Mouse (Mus musculus) lung, postnatal 0 days (tissue): ENCODE results near the gene Snx1. TPM values are rescaled to one million over a fixed set of nuclear protein-coding genes. Genes with fewer than 3 reads are reported as not detected.

Experiments used
- ATAC-seq: fragments of 200-750 bp; cut with Nextera tagmentation; 2 replicates; pipeline ENCODE4 v1.8.0; 2017; ENCODE audit warnings: moderate library complexity
- DNase-seq: peaks from one replicate; pipeline ENCODE4 v3.0.0-alpha.2; 2016; ENCODE audit warnings: low spot score
- H3K27ac ChIP-seq: fragments of 300-500 bp; sonication (generic); 2 replicates; pipeline ENCODE4 v1.5.1; 2014; ENCODE audit warnings: antibody characterized with exemption, mild to moderate bottlenecking, low read length, mixed read lengths
- H3K27me3 ChIP-seq: fragments of 300-500 bp; sonication (generic); replicated peaks from 2 replicates; pipeline ENCODE4 v1.6.1; 2014; ENCODE audit warnings: low read length, mixed read lengths; ENCODE audit not compliant: insufficient read depth
- H3K36me3 ChIP-seq: fragments of 300-500 bp; sonication (generic); 2 replicates; pipeline ENCODE4 v1.6.1; 2014; ENCODE audit warnings: low read length, mixed read lengths; ENCODE audit not compliant: insufficient read depth
- H3K4me1 ChIP-seq: fragments of 300-500 bp; sonication (generic); 2 replicates; pipeline ENCODE4 v1.6.1; 2014; ENCODE audit warnings: antibody characterized with exemption, low read depth, low read length, mixed read lengths; ENCODE audit not compliant: insufficient read depth
- H3K4me2 ChIP-seq: fragments of 300-500 bp; sonication (generic); replicated peaks from 2 replicates; pipeline ENCODE4 v1.6.1; 2014; ENCODE audit warnings: low read depth, mild to moderate bottlenecking, low read length, moderate library complexity, mixed read lengths
- H3K4me3 ChIP-seq: fragments of 300-500 bp; sonication (generic); 2 replicates; pipeline ENCODE4 v1.5.1; 2014; ENCODE audit warnings: low read depth, low read length
- H3K9ac ChIP-seq: fragments of 300-500 bp; sonication (generic); replicated peaks from 2 replicates; pipeline ENCODE4 v1.6.1; 2014; ENCODE audit warnings: low read depth, mild to moderate bottlenecking
- H3K9me3 ChIP-seq: fragments of 300-500 bp; sonication (generic); 2 replicates; pipeline ENCODE4 v1.6.1; 2016; ENCODE audit warnings: low read length, mixed read lengths
- CTCF ChIP-seq: IDR thresholded peaks from 2 replicates; pipeline ENCODE4 v1.5.1; 2016; ENCODE audit warnings: antibody characterized with exemption, mild to moderate bottlenecking
- EP300 ChIP-seq: IDR thresholded peaks from 2 replicates; pipeline ENCODE4 v1.6.1; 2016; ENCODE audit warnings: antibody characterized with exemption, mild to moderate bottlenecking, control low read depth
- WGBS: fragments of 180-500 bp; shearing (Covaris S2); extraction: QIAGEN DNeasy Blood & Tissue Kit; methylation state at CpG from one replicate; pipeline ENCODE4 v1.1.7; 2014; 5-methylcytosine and 5-hydroxymethylcytosine counted together
- polyA plus RNA-seq: library from polyadenylated mRNA; unstranded; fragments of >200 nt; fragmentation: Nextera tagmentation; extraction: Ambion mirVana; gene quantifications from 2 replicates; pipeline ENCODE4 v1.2.1, GENCODE M21; 2015

The Snx1 gene
- polyA plus RNA-seq, 1 experiment from 2014 or later: 108 TPM

DNA sequence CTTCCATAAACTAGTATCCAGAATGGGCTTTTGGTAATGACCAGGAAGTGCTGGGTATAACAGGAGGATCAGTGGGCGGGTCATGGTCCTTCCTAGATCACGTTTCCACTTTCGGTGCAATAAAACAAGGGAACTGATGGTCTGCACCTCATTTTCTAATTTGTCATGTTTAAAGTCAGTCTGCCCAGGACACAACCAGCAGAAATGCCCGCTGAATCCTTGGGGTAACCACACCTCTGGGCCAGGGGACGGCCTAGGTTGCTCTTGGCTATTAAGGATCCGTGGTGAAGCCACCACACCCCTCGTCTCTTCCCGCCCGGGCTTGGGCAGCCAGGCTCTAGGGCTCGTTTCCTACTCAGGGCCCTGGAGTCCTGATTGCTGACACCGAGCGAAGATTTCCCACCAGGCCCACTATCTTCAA, 2.3 kb downstream of the Snx1 start:
- Histone ChIP-seq H3K27ac (peak overlapping the region; percentile 88), H3K4me2 (peak overlapping the region; percentile 71), H3K4me3 (peak overlapping the region; percentile 82), H3K9ac (peak overlapping the region; percentile 73), H3K36me3 (no peaks in the 10 kb centered on the region), H3K27me3 (no peaks in the 10 kb centered on the region), H3K9me3 (no peaks in the 10 kb centered on the region), H3K4me1 (peaks cover 3% of the 10 kb centered on the region; the same call in 1 of the 2 replicates)
- peak; percentile 70 for DNase-seq
- ATAC-seq: 0 out of 2 replicates have a peak, but pooled peaks have one; percentile 12
- TF ChIP-seq EP300: no peak
- TF ChIP-seq CTCF: no peak
- WGBS: under 1% methylated on average over 12 of the region's 12 CpGs

DNA sequence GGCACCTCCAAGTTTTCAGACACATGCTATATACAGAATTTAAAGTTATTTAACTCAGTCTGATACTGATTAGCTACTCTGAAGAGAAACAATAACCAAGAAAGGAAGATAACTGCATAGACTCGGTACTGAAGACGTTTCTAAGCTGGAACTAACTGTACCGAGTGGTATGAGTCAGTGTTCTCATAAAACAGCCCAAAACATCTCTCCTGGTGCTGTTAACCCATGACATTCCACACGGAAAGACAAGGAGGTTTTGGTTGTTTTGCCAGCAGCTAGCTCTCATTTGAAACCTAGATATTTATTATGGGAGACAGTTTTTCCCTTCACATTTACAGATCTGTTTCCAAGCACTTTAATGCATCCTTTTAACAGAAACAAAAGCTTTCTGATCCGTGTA, 2.7 kb downstream of the Snx1 start:
- Histone ChIP-seq H3K27ac (peak overlapping the region; percentile 88; the same call in 1 of the 2 replicates), H3K27me3 (no peaks in the 10 kb centered on the region), H3K4me2 (peak overlapping the region; percentile 71), H3K4me3 (peak overlapping the region; percentile 82), H3K9me3 (no peaks in the 10 kb centered on the region), H3K4me1 (peaks cover 3% of the 10 kb centered on the region; the same call in 1 of the 2 replicates), H3K9ac (0 out of 2 replicates have a peak overlapping the region, but pooled peaks have one; percentile 73), H3K36me3 (no peaks in the 10 kb centered on the region)
- 1% methylated on average over 5 of the region's 5 CpGs for WGBS
- ATAC-seq (no peak), DNase-seq (no peak)
- TF ChIP-seq EP300 (no peak), CTCF (no peak)

DNA sequence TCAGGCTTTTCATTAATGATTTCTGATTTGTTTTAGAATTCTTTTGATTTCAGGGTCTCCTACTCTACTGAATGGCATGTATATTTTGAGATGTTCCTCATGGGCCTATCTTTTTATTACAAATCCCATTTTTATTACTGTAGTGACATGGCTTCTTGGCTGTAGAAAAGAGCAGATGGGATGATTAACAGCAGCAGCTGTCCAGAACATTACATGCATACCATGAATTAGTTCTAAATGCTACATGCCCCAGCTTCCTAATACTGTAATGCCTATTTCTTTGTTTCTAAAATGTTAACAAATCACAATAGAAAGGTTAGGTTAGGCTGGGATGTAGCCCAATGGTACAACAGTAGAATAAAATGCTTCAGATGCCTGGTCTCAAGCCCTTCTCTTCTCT, 5.0 kb downstream of the Snx1 start:
- no peak overlapping the region for H3K4me2 ChIP-seq
- no peaks in the 10 kb centered on the region for H3K27me3 ChIP-seq
- H3K9me3 ChIP-seq: no peaks in the 10 kb centered on the region
- no peak for ATAC-seq
- H3K36me3 ChIP-seq: no peaks in the 10 kb centered on the region
- H3K4me3 ChIP-seq: no peak overlapping the region
- peaks cover 3% of the 10 kb centered on the region; the same call in 1 of the 2 replicates for H3K4me1 ChIP-seq
- DNase-seq: no peak
- no peak overlapping the region for H3K27ac ChIP-seq
- TF ChIP-seq CTCF (no peak), EP300 (no peak)
- no peak overlapping the region for H3K9ac ChIP-seq

DNA sequence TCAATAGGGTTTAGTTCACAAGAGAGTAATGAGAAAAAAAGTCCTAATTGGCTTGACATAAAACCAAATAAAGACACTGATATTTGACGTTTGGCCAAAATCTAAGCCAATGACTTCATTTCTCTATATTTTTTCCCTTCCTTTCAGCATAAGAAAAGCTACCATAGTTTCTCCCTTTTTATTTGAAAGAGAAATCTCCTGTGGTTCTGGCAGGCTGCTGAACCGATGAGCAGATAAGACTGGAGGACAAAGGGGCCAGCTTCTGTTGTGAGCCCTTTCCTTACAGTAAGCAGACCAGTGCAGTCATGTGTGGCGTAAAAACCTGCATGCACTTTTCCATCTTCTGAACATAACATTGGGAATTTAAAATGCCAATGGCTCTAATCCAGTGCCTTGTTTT, 5.4 kb downstream of the Snx1 start:
- H3K36me3 ChIP-seq: no peaks in the 10 kb centered on the region
- H3K9ac ChIP-seq: no peak overlapping the region
- no peak for ATAC-seq
- WGBS: 87% methylated on average over 3 of the region's 3 CpGs
- peaks cover 3% of the 10 kb centered on the region; the same call in 1 of the 2 replicates for H3K4me1 ChIP-seq
- TF ChIP-seq EP300 (no peak), CTCF (no peak)
- H3K4me3 ChIP-seq: no peak overlapping the region
- no peak overlapping the region for H3K4me2 ChIP-seq
- no peak for DNase-seq
- H3K9me3 ChIP-seq: no peaks in the 10 kb centered on the region
- H3K27ac ChIP-seq: no peak overlapping the region
- no peaks in the 10 kb centered on the region for H3K27me3 ChIP-seq

DNA sequence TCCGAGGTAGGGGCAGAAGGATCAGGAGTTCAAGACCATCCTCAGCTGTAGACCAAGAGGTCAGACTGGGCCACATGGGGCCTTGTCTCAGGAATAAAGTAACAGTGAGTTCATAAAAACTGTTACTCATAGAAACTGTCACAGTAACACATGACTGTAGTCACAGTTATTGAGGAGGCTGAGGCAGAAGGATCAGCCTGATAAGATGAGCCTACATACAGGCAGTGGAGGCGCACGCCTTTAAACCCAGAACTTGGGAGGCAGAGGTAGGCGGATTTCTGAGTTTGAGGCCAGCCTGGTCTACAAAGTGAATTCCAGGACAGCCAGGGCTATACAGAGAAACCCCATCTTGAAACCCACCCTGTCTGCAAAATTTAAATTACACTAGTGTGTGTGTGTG, 6.3 kb downstream of the Snx1 start:
- ATAC-seq: no peak

DNA sequence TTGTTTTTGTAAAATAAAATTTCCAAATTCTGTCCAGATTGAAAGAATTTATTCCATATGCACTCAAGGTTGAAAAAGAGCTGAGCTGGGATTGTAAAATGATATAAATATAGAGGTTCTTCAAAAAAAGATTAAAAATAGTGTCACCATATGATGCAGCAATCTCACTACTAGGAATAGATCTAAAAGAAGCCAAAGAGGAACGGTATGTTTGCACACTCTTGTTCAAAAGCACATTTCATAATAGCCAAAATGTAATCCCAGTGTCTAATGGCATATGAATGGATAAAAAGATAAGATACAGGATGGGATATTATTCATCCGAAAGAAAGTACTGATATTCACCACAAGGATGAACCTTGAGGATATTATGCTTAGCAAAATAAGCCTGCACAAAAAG, 6.9 kb downstream of the Snx1 start:
- no peaks in the 10 kb centered on the region; the same call in 1 of the 2 replicates for H3K4me1 ChIP-seq
- no peak overlapping the region for H3K4me2 ChIP-seq
- 76% methylated on average over 2 of the region's 2 CpGs for WGBS
- DNase-seq (no peak), ATAC-seq (no peak)
- H3K36me3 ChIP-seq: no peaks in the 10 kb centered on the region
- TF ChIP-seq CTCF: no peak
- no peak for TF ChIP-seq EP300
- no peak overlapping the region for H3K9ac ChIP-seq
- no peaks in the 10 kb centered on the region for H3K27me3 ChIP-seq
- no peaks in the 10 kb centered on the region for H3K9me3 ChIP-seq
- H3K4me3 ChIP-seq: no peak overlapping the region
- no peak overlapping the region for H3K27ac ChIP-seq

More for the DNA sequence above, 6.3 kb downstream of the Snx1 start:
- Histone ChIP-seq H3K27ac (no peak overlapping the region), H3K9me3 (no peaks in the 10 kb centered on the region), H3K4me3 (no peak overlapping the region), H3K4me1 (no peaks in the 10 kb centered on the region; the same call in 1 of the 2 replicates), H3K36me3 (no peaks in the 10 kb centered on the region), H3K9ac (no peak overlapping the region), H3K27me3 (no peaks in the 10 kb centered on the region), H3K4me2 (no peak overlapping the region)
- TF ChIP-seq EP300 (no peak), CTCF (no peak)
- no peak for DNase-seq
- 94% methylated on average over 4 of the region's 4 CpGs for WGBS

DNA sequence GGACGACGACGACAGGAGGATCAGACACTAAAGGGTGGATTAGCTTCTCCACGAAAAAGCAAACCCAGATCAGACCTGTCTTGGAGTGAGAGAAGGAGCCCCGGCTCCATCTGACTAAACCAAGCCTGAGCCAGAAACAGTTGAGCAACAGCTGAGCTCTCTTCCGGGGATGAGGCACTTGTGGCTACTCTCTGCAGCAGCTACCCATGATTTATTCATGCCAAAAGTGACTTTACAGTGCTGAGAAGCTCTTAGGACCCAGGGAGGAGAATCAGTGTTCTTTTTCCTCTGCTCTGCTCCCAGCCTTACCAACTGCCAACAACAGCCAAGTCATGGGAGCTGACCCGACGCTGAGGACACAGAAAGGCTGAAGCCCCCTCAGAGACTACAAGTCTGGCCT, 9.5 kb downstream of the Snx1 start:
- peak; percentile 79 for ATAC-seq
- peak; percentile 73 for DNase-seq
- WGBS: 53% methylated on average over 8 of the region's 8 CpGs
- no peak overlapping the region for H3K4me3 ChIP-seq
- no peaks in the 10 kb centered on the region for H3K36me3 ChIP-seq
- H3K4me2 ChIP-seq: no peak overlapping the region
- no peaks in the 10 kb centered on the region for H3K27me3 ChIP-seq
- H3K9ac ChIP-seq: no peak overlapping the region
- H3K4me1 ChIP-seq: no peaks in the 10 kb centered on the region
- TF ChIP-seq EP300: no peak
- no peak for TF ChIP-seq CTCF
- H3K27ac ChIP-seq: peak overlapping the region; percentile 49
- H3K9me3 ChIP-seq: no peaks in the 10 kb centered on the region
